Mouse (Mus musculus) layer of hippocampus, adult 2 months (tissue): ENCODE data around the gene Otos. TPM values are rescaled to one million over a fixed set of nuclear protein-coding genes. Genes with fewer than 3 reads are reported as not detected.

ENCODE experiments used
- DNase-seq, 2 experiments: peaks; one replicate each; pipeline ENCODE4 v3.0.0; 2022; ENCODE audit warnings: low spot score in 2 of 2
- H3K27ac ChIP-seq: fragments of 200-600 bp; 2 replicates; pipeline ENCODE4 v1.8.1; 2022
- H3K4me3 ChIP-seq: fragments of 200-600 bp; 2 replicates; pipeline ENCODE4 v1.8.1; 2022; ENCODE audit warnings: mild to moderate bottlenecking
- CTCF ChIP-seq: fragments of 200-600 bp; conservative IDR thresholded peaks from 2 replicates; pipeline ENCODE4 v1.8.1; 2022; ENCODE audit warnings: antibody characterized with exemption, mild to moderate bottlenecking, moderate library complexity
- long read RNA-seq, 2 experiments: library from polyadenylated mRNA; stranded (forward); transcript quantifications; one replicate each; pipeline ENCODE4 v2.0.0; 2021; ENCODE audit warnings: borderline mapping rate in 2 of 2
- total RNA-seq, 2 experiments: library from RNA; stranded (reverse); gene quantifications; 2 replicates each; pipeline ENCODE4 v1.2.3; 2021

The Otos gene
- total RNA-seq, result 1 to 10 TPM in 1 of 2 experiments, under 1 TPM in 1; 0.61 to 1.2 TPM
- long read RNA-seq, experiment 1, result 0 reads
- long read RNA-seq, experiment 2, result 0 reads

DNA sequence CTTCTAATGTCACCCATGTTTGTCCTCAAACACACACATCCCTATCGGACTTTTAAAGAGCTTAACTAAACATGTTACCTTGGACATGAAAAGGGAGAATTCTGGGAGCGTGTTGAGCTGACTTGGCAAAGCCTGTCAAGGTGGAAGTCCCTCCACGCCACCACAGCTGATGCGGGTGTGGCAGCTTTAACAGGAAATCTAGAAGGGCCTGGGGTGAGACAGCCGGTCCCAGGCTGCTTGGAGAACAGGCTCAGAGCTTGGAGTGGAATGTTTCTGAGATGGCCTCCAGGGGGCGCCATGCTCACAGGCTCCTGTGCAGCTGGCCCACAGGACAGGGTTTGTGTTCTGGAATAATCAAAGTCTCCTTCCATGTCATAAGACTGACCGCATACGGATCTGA lies at the start of gene Otos:
Otos (minus strand) TSS at position 169 of the 400 bp plus-strand sequence.
- peak; percentile 73 to 88 for DNase-seq
- Histone ChIP-seq H3K4me3 (peak within 1 kb of the TSS; percentile 24; the same call in 1 of the 2 replicates), H3K27ac (0 out of 2 replicates have a peak within 1 kb of the TSS, but pooled peaks have one; percentile 2)
- TF ChIP-seq CTCF, result peak; percentile 92

DNA sequence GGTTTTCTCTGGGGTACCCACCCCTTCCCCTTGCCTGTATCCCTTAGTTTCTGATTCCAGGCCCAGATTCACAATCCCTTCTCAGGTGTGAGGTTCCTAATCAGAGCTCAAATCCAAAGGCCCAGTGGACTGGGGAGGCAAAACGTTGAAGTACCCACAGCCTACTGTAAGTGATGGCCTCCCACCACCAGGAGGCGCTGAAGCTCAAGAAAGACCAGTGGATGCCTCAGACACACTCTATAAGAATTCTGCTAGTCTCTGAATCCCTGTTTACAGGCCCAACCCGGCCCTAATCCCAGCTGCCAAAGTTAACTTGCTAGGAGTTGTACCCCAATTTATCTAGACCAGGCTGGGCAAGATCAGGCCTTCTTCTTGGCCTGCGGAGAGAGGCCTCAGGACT lies 48.2 kb upstream of the Otos start:
- no peak overlapping the region for H3K4me3 ChIP-seq
- peak; percentile 46 to 80 for DNase-seq
- peak; percentile 86 for TF ChIP-seq CTCF
- H3K27ac ChIP-seq, result no peak overlapping the region

DNA sequence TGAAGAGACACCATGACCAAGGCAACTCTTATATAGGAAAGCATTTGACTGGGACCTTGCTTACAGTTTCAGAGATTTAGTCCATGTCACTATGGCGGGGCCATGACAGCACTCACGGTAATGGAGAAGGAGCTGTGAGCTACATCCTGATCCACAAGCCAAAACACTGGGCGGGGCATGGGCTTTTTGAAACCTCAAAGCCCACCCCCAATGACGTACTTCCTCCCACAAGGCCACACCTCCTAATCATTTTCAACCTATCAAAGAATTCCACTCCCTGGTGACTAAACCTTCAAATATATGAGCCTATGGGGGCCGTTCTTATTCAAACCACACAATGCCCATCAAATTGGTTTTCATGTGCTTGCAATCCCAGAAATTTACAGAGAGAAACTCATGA lies 47.1 kb upstream of the Otos start:
- no peak for DNase-seq
- Histone ChIP-seq H3K4me3 (no peak overlapping the region), H3K27ac (no peak overlapping the region)
- TF ChIP-seq CTCF, result no peak

DNA sequence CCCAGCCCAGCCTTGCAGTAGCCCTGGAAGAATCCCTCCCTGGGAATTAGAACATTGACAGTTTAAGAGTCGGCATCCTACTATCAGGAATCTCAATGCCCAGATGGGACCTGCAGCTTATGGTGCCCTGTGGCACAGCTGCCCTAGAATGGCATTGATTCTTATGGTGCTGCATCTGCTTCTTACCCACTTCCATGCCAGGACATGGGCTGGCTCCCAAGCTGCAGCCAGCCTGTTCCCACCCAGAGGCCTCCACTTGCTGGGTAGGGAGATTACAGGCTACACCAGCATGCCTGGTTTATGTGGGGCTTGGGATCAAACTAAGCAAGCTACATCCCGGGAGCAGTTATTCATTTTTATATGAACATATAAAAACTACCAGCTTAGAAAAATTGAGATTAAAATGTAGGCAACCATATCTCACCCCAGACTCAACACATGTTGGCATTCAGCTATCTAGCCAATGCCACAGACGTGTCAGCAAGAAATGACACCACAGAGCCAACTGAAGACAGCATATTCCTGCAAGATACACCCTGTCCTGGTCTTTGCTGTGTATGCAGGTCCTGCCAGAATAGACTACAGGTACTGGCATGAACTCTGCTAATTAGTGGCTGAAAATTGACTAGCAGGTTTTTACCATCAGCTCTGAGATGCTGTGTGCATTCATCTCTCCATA lies 42.7 kb upstream of the Otos start:
- TF ChIP-seq CTCF, result no peak
- no peak for DNase-seq
- H3K27ac ChIP-seq, result no peak overlapping the region
- H3K4me3 ChIP-seq, result no peak overlapping the region

- no peak for DNase-seq
- no peak for TF ChIP-seq CTCF
- Histone ChIP-seq H3K4me3 (no peak overlapping the region), H3K27ac (no peak overlapping the region)
Measured at GRCm38 (mm10) chr1:92686994-92687393, 38.4 kb upstream of the Otos start.

GRCm38 (mm10) chr1:92683151-92683550 lies 34.5 kb upstream of the Otos start:
- DNase-seq, result peak; percentile 69 to 85
- Histone ChIP-seq H3K4me3 (no peak overlapping the region), H3K27ac (peak overlapping the region; percentile 84)
- no peak for TF ChIP-seq CTCF

DNA sequence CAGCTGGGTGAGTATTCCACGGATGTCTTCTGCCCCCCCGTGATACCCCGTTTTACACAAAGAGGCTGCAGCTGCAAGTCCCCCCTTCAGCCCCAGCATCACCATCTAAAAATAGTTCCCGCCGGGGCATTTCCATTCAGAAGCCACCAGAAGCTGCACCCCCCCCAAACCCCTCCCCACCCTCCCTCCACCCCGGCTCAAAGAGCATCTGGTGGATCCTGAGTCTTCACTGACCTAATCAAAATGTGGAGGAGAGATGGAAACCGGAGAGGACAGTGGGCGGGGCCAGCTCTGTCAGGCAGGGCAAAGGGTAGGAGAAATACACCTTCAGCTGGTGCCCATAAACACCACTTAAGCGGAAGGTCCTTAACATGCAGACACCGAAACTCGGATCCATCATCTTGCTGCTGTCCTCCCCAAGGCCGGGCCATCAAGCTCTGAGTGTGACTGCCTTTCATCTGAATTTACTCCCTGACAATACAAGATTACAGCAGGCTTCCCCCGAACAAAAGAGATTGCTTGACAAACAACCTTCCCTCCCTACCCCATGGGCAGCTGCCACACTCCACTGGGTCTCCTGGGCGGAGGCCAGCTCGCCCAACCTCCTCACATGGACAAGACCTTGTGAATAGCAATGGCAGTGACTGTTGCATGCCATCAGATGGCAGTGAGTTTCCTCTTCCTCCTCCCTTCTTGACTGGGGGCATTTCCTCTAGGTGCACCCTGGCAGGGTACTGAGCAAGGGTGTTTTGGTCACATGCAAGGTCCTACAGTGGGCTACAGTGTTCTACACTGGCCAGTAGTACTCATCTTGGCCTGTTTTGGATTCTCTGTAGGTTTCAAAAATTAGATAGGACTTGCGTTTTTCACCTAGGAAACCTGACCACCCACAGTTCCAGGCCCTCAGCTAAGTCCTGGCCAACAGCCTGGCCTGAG lies 32.3 kb upstream of the Otos start:
- TF ChIP-seq CTCF, result 0 out of 2 replicates have a peak, but pooled peaks have one; percentile 7
- no peak overlapping the region for H3K27ac ChIP-seq

DNA sequence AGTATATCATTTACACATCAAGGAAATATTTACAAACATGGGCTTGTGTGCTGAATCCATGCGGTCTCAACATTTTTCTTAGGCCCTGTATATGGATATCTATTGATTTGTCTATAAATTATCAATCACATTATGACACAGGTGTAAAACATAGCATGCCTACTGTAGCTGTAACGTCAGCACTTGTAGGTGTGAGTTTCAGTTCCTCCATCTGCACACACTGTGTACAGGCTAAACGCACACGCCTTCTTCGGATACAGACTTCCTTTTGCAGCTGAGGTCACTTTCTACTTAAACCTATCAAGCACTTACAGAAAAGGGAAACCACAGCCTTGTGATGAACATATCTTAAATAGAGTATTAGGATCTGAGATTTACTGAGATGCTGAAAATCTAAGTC lies 30.1 kb upstream of the Otos start:
- no peak for TF ChIP-seq CTCF
- no peak for DNase-seq
- H3K27ac ChIP-seq, result no peak overlapping the region

More for the DNA sequence above, 32.3 kb upstream of the Otos start:
- no peak overlapping the region for H3K4me3 ChIP-seq
- DNase-seq, result no peak

GRCm38 (mm10) chr1:92676676-92676975 lies 28.0 kb upstream of the Otos start:
- Histone ChIP-seq H3K27ac (no peak overlapping the region), H3K4me3 (no peak overlapping the region)
- no peak for DNase-seq
- no peak for TF ChIP-seq CTCF

More for the DNA sequence above, 30.1 kb upstream of the Otos start:
- no peak overlapping the region for H3K4me3 ChIP-seq

GRCm38 (mm10) chr1:92675932-92676675 lies 27.5 kb upstream of the Otos start:
- no peak for DNase-seq

GRCm38 (mm10) chr1:92673258-92673782 lies 24.7 kb upstream of the Otos start:
- TF ChIP-seq CTCF, result no peak
- no peak for DNase-seq
- H3K4me3 ChIP-seq, result no peak overlapping the region
- no peak overlapping the region for H3K27ac ChIP-seq

More at GRCm38 (mm10) chr1:92675932-92676675, 27.5 kb upstream of the Otos start:
- Histone ChIP-seq H3K4me3 (no peak overlapping the region), H3K27ac (no peak overlapping the region)
- TF ChIP-seq CTCF, result no peak

GRCm38 (mm10) chr1:92671326-92671725 lies 22.7 kb upstream of the Otos start:
- Histone ChIP-seq H3K4me3 (no peak overlapping the region), H3K27ac (no peak overlapping the region)
- no peak for DNase-seq
- TF ChIP-seq CTCF, result no peak
